In the genomic region with DNA sequence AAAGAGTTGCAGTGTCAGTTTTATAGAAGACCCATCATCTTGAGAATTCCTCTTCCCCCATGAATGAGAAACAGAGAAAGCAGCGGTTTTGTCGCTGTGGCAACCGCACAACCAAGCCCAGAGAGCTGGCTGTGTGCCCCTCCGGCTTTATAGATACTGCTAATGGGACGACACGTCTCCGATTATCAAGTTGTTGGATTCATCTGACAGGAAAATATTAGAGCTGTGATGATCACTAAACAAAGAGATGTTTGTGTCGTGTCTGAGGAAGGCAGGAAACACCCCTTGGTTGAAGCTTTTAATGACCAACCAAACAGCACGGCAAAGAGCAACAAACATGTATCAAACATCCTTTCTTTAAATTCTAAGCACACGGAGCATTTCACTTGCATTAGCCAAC, we compare ENCODE assay signal across 10 mouse cellular contexts. TPM values are rescaled to one million over a fixed set of nuclear protein-coding genes. Genes with fewer than 3 reads are reported as not detected.
DNase-seq lines count a peak whose midpoint lies in the region; ATAC-seq lines count a peak whose summit lies in the region.
"Had no signal": no experiment of that assay in that cellular context is flagged by ENCODE, and none has a peak within 500 bp of the region (broad histone marks: within the 10 kb centered on the region; RNA-seq: fewer than 3 reads in every experiment).

No protein-coding gene starts in this region.

- no peak for DNase-seq in embryonic facial prominence, embryonic 10.5 days (ENCODE audit: low spot score)
- peak; percentile 76 for DNase-seq in Muller cell, postnatal 12 days (ENCODE audit: inconsistent ontology term)
- no peak for DNase-seq in hindbrain, embryonic 11.5 days (ENCODE audit: low spot score)
- DNase-seq in midbrain, embryonic 14.5 days, result peak; percentile 82
- DNase-seq in kidney, postnatal 4 days, result no peak
- DNase-seq in thymus, postnatal 0 days (ENCODE audit: low spot score), result no peak
- no peak for DNase-seq in urinary bladder, adult 18-20 months (ENCODE audit: low spot score in 2 of 2)
- DNase-seq: lung, postnatal 14 days had no signal

- ATAC-seq in embryonic facial prominence, embryonic 13.5 days (ENCODE audit: insufficient number of reproducible peaks, insufficient read depth, low FRiP score, low TSS enrichment, low read depth), result no peak
- ATAC-seq in hindbrain, embryonic 11.5 days (ENCODE audit: low FRiP score), result peak; percentile 56; the same call in 1 of the 2 replicates
- ATAC-seq in midbrain, embryonic 14.5 days (ENCODE audit: low FRiP score, low TSS enrichment), result peak; percentile 62; the same call in 1 of the 2 replicates

- H3K27me3 ChIP-seq in embryonic facial prominence, embryonic 13.5 days, result no peaks in the 10 kb centered on the region
- no peaks in the 10 kb centered on the region for H3K27me3 ChIP-seq in embryonic facial prominence, embryonic 10.5 days (replicated peaks; ENCODE audit: low read depth, poor library complexity, severe bottlenecking)
- no peaks in the 10 kb centered on the region for H3K27me3 ChIP-seq in hindbrain, embryonic 11.5 days (ENCODE audit: control insufficient read depth, insufficient read depth, low read length)
- H3K27me3 ChIP-seq in midbrain, embryonic 14.5 days (ENCODE audit: control insufficient read depth, insufficient read depth, low read length), result no peaks in the 10 kb centered on the region
- H3K27me3 ChIP-seq: stomach, embryonic 15.5 days had no signal

- peak overlapping the region; percentile 41 for H3K4me2 ChIP-seq in embryonic facial prominence, embryonic 13.5 days
- H3K4me2 ChIP-seq in hindbrain, embryonic 11.5 days (replicated peaks; ENCODE audit: low read depth, low read length), result no peak overlapping the region
- peak overlapping the region; percentile 47 for H3K4me2 ChIP-seq in midbrain, embryonic 14.5 days (ENCODE audit: low read length)
- H3K4me2 ChIP-seq: stomach, embryonic 15.5 days had no signal

- no peaks in the 10 kb centered on the region for H3K9me3 ChIP-seq in embryonic facial prominence, embryonic 13.5 days
- no peaks in the 10 kb centered on the region for H3K9me3 ChIP-seq in embryonic facial prominence, embryonic 10.5 days
- H3K9me3 ChIP-seq in hindbrain, embryonic 11.5 days (ENCODE audit: control insufficient read depth, low read length), result no peaks in the 10 kb centered on the region
- H3K9me3 ChIP-seq in midbrain, embryonic 14.5 days (ENCODE audit: control insufficient read depth, low read length), result no peaks in the 10 kb centered on the region
- H3K9me3 ChIP-seq: stomach, embryonic 15.5 days had no signal

- peaks cover 11% of the 10 kb centered on the region for H3K4me1 ChIP-seq in embryonic facial prominence, embryonic 13.5 days
- H3K4me1 ChIP-seq in embryonic facial prominence, embryonic 10.5 days, result peaks cover 10% of the 10 kb centered on the region
- H3K4me1 ChIP-seq in hindbrain, embryonic 11.5 days (replicated peaks; ENCODE audit: control insufficient read depth, insufficient read depth, low read length), result 0 out of 2 replicates have a peak, but pooled peaks cover 2% of the 10 kb centered on the region
- H3K4me1 ChIP-seq in midbrain, embryonic 14.5 days (ENCODE audit: control insufficient read depth, insufficient read depth, low read length), result peaks cover 21% of the 10 kb centered on the region
- H3K4me1 ChIP-seq: stomach, embryonic 15.5 days had no signal

- 27% methylated on average over 10 of the region's 10 CpGs for WGBS in embryonic facial prominence, embryonic 13.5 days
- WGBS in embryonic facial prominence, embryonic 10.5 days, result 46% methylated on average over 10 of the region's 10 CpGs
- WGBS in hindbrain, embryonic 11.5 days, result 45% methylated on average over 10 of the region's 10 CpGs
- WGBS in midbrain, embryonic 14.5 days, result 3% methylated on average over 10 of the region's 10 CpGs

- no peak overlapping the region; the same call in 1 of the 2 replicates for H3K4me3 ChIP-seq in embryonic facial prominence, embryonic 13.5 days
- H3K4me3 ChIP-seq in embryonic facial prominence, embryonic 10.5 days, result no peak overlapping the region; the same call in 1 of the 2 replicates
- no peak overlapping the region for H3K4me3 ChIP-seq in hindbrain, embryonic 11.5 days (ENCODE audit: low read depth, low read length)
- H3K4me3 ChIP-seq in midbrain, embryonic 14.5 days (replicated peaks; ENCODE audit: low read depth, low read length), result peak overlapping the region; percentile 7; the same call in 1 of the 2 replicates
- H3K4me3 ChIP-seq: stomach, embryonic 15.5 days had no signal

- no peaks in the 10 kb centered on the region for H3K36me3 ChIP-seq in embryonic facial prominence, embryonic 13.5 days
- no peaks in the 10 kb centered on the region for H3K36me3 ChIP-seq in embryonic facial prominence, embryonic 10.5 days (replicated peaks)
- H3K36me3 ChIP-seq in hindbrain, embryonic 11.5 days (ENCODE audit: control insufficient read depth, insufficient read depth, low read length), result no peaks in the 10 kb centered on the region
- no peaks in the 10 kb centered on the region for H3K36me3 ChIP-seq in midbrain, embryonic 14.5 days (ENCODE audit: control insufficient read depth, insufficient read depth, low read length)
- H3K36me3 ChIP-seq: stomach, embryonic 15.5 days had no signal

- H3K9ac ChIP-seq in embryonic facial prominence, embryonic 13.5 days, result no peak overlapping the region
- no peak overlapping the region for H3K9ac ChIP-seq in hindbrain, embryonic 11.5 days (ENCODE audit: low read depth, low read length)
- 0 out of 2 replicates have a peak overlapping the region, but pooled peaks have one; percentile 4 for H3K9ac ChIP-seq in midbrain, embryonic 14.5 days (replicated peaks; ENCODE audit: low read length)
- H3K9ac ChIP-seq: stomach, embryonic 15.5 days had no signal

- no peak overlapping the region for H3K27ac ChIP-seq in embryonic facial prominence, embryonic 13.5 days
- no peak overlapping the region for H3K27ac ChIP-seq in embryonic facial prominence, embryonic 10.5 days (replicated peaks)
- H3K27ac ChIP-seq in hindbrain, embryonic 11.5 days (ENCODE audit: low read depth, low read length), result peak overlapping the region; percentile 61
- peak overlapping the region; percentile 60 for H3K27ac ChIP-seq in midbrain, embryonic 14.5 days (replicated peaks; ENCODE audit: low read depth, low read length)
- H3K27ac ChIP-seq: stomach, embryonic 15.5 days had no signal

RNA-seq across cellular contexts. Expression of a gene that starts 17.0 kb away (rescaled TPM):
- polyA plus RNA-seq in embryonic facial prominence, embryonic 13.5 days (2015; fragmentation: Nextera tagmentation; extraction: Ambion mirVana), result not detected in 2 replicates
- polyA plus RNA-seq in embryonic facial prominence, embryonic 10.5 days (2016; fragmentation: Nextera tagmentation; extraction: Ambion mirVana), result not detected in 2 replicates
- not detected in 2 replicates for polyA plus RNA-seq in hindbrain, embryonic 11.5 days (2014; fragmentation: Nextera tagmentation; extraction: Ambion mirVana)
- not detected in 2 replicates for polyA plus RNA-seq in midbrain, embryonic 14.5 days (2014; fragmentation: Nextera tagmentation; extraction: Ambion mirVana)
- polyA plus RNA-seq in thymus, postnatal 0 days (2015; fragmentation: Nextera tagmentation; extraction: Ambion mirVana), result not detected in 2 replicates
- polyA plus RNA-seq: stomach, embryonic 15.5 days had no signal

Comparison
In these comparisons a context has a peak if more than half of its experiments do, and no peak if none do; other contexts are left out.
1. H3K27ac ChIP-seq: peak in hindbrain, embryonic 11.5 days (single experiment) and midbrain, embryonic 14.5 days (single experiment); none in embryonic facial prominence, embryonic 13.5 days (single experiment) and embryonic facial prominence, embryonic 10.5 days (single experiment).
2. DNase-seq: peak in Muller cell, postnatal 12 days (single experiment) and midbrain, embryonic 14.5 days (single experiment); none in embryonic facial prominence, embryonic 10.5 days (single experiment), hindbrain, embryonic 11.5 days (single experiment), kidney, postnatal 4 days (0 of 2), thymus, postnatal 0 days (single experiment) and urinary bladder, adult 18-20 months (0 of 2).